Mouse (Mus musculus) liver, adult (tissue): Measurements from ENCODE around the gene Sftpd.

Experiments
- GATA4 ChIP-seq: IDR thresholded peaks from 2 replicates; pipeline ENCODE4 v1.6.1; 2014; ENCODE audit warnings: mild to moderate bottlenecking, low read length; ENCODE audit not compliant: insufficient replicate concordance

The Sftpd gene

GRCm38 (mm10) chr14:41185059-41185821, at the start of gene Sftpd:
Gene Sftpd (minus strand): TSS chr14:41185149.
- no peak for TF ChIP-seq GATA4

- TF ChIP-seq GATA4, result peak; percentile 93
These were observed 13.2 kb upstream of the Sftpd start for GRCm38 (mm10) chr14:41198037-41198730.

GRCm38 (mm10) chr14:41189496-41189895, 4.5 kb upstream of the Sftpd start:
- no peak for TF ChIP-seq GATA4

- TF ChIP-seq GATA4, result no peak
These were observed 10.1 kb downstream of the Sftpd start for GRCm38 (mm10) chr14:41174802-41175201.

GRCm38 (mm10) chr14:41170514-41170913, 14.4 kb downstream of the Sftpd start:
- no peak for TF ChIP-seq GATA4

GRCm38 (mm10) chr14:41168567-41168966, 16.4 kb downstream of the Sftpd start:
- no peak for TF ChIP-seq GATA4

GRCm38 (mm10) chr14:41167278-41167677, 17.7 kb downstream of the Sftpd start:
- TF ChIP-seq GATA4, result no peak

- no peak for TF ChIP-seq GATA4
These were observed 22.3 kb downstream of the Sftpd start for GRCm38 (mm10) chr14:41162663-41163062.

- peak; percentile 40; the same call in 1 of the 2 replicates for TF ChIP-seq GATA4
These were observed 24.2 kb downstream of the Sftpd start for GRCm38 (mm10) chr14:41160743-41161142.

- no peak for TF ChIP-seq GATA4
These were observed 24.9 kb downstream of the Sftpd start for GRCm38 (mm10) chr14:41160076-41160475.

GRCm38 (mm10) chr14:41151220-41151898, 33.6 kb downstream of the Sftpd start, which contains the start of gene Mbl1:
Gene Mbl1 (plus strand): TSS chr14:41151458.
- TF ChIP-seq GATA4, result no peak

GRCm38 (mm10) chr14:41147356-41147755, 37.6 kb downstream of the Sftpd start:
- TF ChIP-seq GATA4, result no peak

- TF ChIP-seq GATA4, result no peak
These were observed 38.0 kb downstream of the Sftpd start for GRCm38 (mm10) chr14:41146922-41147321.

- TF ChIP-seq GATA4, result no peak
These were observed 38.9 kb downstream of the Sftpd start for GRCm38 (mm10) chr14:41146035-41146434.

- peak; percentile 99 for TF ChIP-seq GATA4
These were observed 44.3 kb downstream of the Sftpd start for GRCm38 (mm10) chr14:41140686-41141085.

GRCm38 (mm10) chr14:41137006-41137405, 47.9 kb downstream of the Sftpd start:
- TF ChIP-seq GATA4, result no peak
